Mouse (Mus musculus): Measurements from ENCODE around the gene Slc22a6. TPM values are rescaled to one million over a fixed set of nuclear protein-coding genes. Genes with fewer than 3 reads are reported as not detected.
A peak's percentile ranks its signal among the peaks of the same experiment; 100 is the strongest.

Slc22a6 gene
- polyA plus RNA-seq, 2 experiments = 0.03 TPM; not detected in 1

DNA sequence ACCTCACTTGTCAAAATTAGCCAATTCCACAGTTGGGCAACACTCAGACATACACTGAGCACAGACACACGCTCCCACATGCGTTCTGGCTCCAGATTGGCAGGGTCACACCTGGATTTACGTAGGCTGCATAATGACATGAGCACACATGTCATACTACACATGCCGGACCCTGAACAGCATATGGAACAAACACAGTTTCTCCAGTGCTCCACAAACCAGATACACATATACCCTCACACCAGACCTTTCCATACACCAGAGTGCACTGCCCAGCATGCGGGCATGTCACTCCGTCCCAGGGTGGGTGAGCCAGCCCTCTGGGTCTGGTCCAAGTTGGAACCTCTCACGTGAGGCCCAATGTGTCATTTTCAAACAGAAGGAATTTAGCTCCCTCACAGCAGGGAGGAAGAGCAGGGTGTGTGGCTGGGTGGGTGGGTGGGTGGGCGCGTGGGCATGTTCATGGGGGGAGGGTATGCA lies 45.6 kb downstream of the Slc22a6 start, which contains the start of gene Chrm1:
TSS of gene Chrm1 (plus strand) at position 430 of the 480 bp plus-strand sequence.
- TF ChIP-seq POLR2A (IDR thresholded peaks at IDR 0.05; ENCODE audit: borderline replicate concordance, extremely low read depth, insufficient read depth, insufficient read length) = no peak
- H3K4me3 ChIP-seq (replicated peaks; ENCODE audit: low read length) = peak within 1 kb of the TSS; percentile 46
- 67% methylated on average over 9 of the region's 9 CpGs for WGBS
- H3K9me3 ChIP-seq (ENCODE audit: control insufficient read depth, low read length) = no peaks in the 10 kb centered on the region
- no peaks in the 10 kb centered on the region for H3K36me3 ChIP-seq (ENCODE audit: control insufficient read depth, insufficient read depth, low read length)
- peak within 1 kb of the TSS; percentile 87 for H3K4me2 ChIP-seq (replicated peaks; ENCODE audit: low read depth, low read length, severe bottlenecking)
- H3K4me1 ChIP-seq (ENCODE audit: control insufficient read depth, insufficient read depth, low read length) = 0 out of 2 replicates have a peak, but pooled peaks cover 8% of the 10 kb centered on the region
- no peak for DNase-seq (ENCODE audit: low spot score)
- no peaks in the 10 kb centered on the region; the same call in 1 of the 2 replicates for H3K27me3 ChIP-seq (ENCODE audit: control insufficient read depth, insufficient read depth, low read length)
- no peak within 1 kb of the TSS for H3K27ac ChIP-seq (replicated peaks; ENCODE audit: low read depth, low read length)
- ATAC-seq (ENCODE audit: low FRiP score, low read depth) = no peak
- H3K9ac ChIP-seq (ENCODE audit: low read depth, low read length, severe bottlenecking) = 0 out of 2 replicates have a peak within 1 kb of the TSS, but pooled peaks have one; percentile 57

DNA sequence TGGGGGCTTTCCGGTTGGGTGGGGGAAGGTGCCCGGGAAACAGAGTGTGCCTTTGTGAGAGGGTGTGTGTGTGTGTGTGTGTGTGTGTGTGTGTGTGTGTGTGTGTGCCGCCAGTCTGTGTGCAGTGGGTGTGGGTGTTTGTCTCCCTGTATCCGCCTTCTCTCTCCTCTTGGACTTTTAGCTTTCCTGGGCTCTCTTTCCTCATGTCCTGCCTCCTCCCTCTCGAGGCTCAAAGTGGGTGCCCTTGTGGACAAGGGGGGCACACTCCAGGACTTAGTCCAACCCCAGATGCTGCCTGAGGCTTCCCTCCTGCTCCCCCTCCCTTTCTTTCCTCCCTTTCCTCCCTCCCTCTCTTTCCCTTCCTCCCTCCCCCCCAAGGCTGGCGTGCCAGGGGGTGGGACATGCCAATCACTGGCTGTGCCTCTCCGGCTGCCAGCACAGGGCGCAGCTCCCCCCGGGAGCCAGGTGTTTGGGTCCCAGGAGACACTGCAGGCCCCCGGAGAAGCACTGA lies 46.1 kb downstream of the Slc22a6 start:
- Histone ChIP-seq H3K27ac (replicated peaks; ENCODE audit: low read depth, low read length) (no peak overlapping the region), H3K4me3 (replicated peaks; ENCODE audit: low read length) (peak overlapping the region; percentile 17), H3K36me3 (ENCODE audit: control insufficient read depth, insufficient read depth, low read length) (no peaks in the 10 kb centered on the region), H3K9ac (ENCODE audit: low read depth, low read length, severe bottlenecking) (no peak overlapping the region), H3K4me1 (ENCODE audit: control insufficient read depth, insufficient read depth, low read length) (0 out of 2 replicates have a peak, but pooled peaks cover 8% of the 10 kb centered on the region), H3K9me3 (ENCODE audit: control insufficient read depth, low read length) (no peaks in the 10 kb centered on the region), H3K27me3 (ENCODE audit: control insufficient read depth, insufficient read depth, low read length) (no peaks in the 10 kb centered on the region; the same call in 1 of the 2 replicates), H3K4me2 (replicated peaks; ENCODE audit: low read depth, low read length, severe bottlenecking) (peak overlapping the region; percentile 16)
- TF ChIP-seq POLR2A (IDR thresholded peaks at IDR 0.05; ENCODE audit: borderline replicate concordance, extremely low read depth, insufficient read depth, insufficient read length) = no peak
- DNase-seq (ENCODE audit: low spot score) = no peak
- 31% methylated on average over 9 of the region's 10 CpGs for WGBS
- ATAC-seq (ENCODE audit: low FRiP score, low read depth) = no peak

DNA sequence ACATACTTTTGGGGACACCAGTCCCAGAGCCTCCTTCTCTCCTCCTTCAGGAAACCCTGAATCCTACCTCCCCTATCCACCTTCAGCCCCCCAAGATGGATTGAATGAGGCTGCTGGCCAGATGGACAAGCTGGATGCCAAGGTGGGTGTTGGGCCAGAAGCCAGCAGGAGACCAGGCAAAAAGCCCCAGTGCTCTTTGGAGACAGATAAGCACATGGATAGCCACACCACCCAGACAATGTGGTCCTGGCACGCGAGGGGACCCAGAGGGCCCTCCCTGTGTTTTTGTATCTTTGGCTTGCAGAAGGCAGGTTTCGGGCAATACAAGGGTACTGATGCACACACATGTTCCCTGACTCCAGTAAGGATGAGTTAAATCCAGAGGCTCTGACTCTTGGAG lies 47.0 kb downstream of the Slc22a6 start:
- no peak for TF ChIP-seq POLR2A (IDR thresholded peaks at IDR 0.05; ENCODE audit: borderline replicate concordance, extremely low read depth, insufficient read depth, insufficient read length)
- Histone ChIP-seq H3K4me2 (replicated peaks; ENCODE audit: low read depth, low read length, severe bottlenecking) (peak overlapping the region; percentile 16), H3K4me3 (replicated peaks; ENCODE audit: low read length) (peak overlapping the region; percentile 17; the same call in 1 of the 2 replicates), H3K4me1 (ENCODE audit: control insufficient read depth, insufficient read depth, low read length) (0 out of 2 replicates have a peak, but pooled peaks cover 8% of the 10 kb centered on the region), H3K9ac (ENCODE audit: low read depth, low read length, severe bottlenecking) (no peak overlapping the region), H3K9me3 (ENCODE audit: control insufficient read depth, low read length) (no peaks in the 10 kb centered on the region), H3K36me3 (ENCODE audit: control insufficient read depth, insufficient read depth, low read length) (no peaks in the 10 kb centered on the region), H3K27ac (replicated peaks; ENCODE audit: low read depth, low read length) (no peak overlapping the region), H3K27me3 (ENCODE audit: control insufficient read depth, insufficient read depth, low read length) (no peaks in the 10 kb centered on the region; the same call in 1 of the 2 replicates)
- no peak for ATAC-seq (ENCODE audit: low FRiP score, low read depth)
- no peak for DNase-seq (ENCODE audit: low spot score)
- 93% methylated on average over 3 of the region's 3 CpGs for WGBS

DNA sequence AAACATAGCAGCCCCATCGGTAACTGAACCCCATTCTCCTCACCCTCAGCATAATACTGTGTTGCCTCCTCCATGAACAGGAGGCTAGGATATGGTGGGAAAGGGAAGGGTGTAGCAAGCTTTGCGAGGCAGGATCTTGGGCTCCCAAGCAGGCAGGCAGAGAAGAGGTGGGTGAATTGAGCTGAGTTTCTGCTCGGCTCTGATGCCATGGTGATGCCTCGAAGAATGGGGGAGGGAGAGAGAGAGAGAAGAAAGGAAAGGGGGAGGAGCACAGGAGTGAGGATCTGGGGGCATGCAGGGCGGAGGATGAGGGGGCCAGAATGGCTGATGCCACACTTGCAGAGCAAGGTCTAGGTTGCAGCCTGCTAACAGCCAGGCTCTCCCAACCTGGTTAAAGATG lies 47.9 kb downstream of the Slc22a6 start:
- H3K4me3 ChIP-seq (replicated peaks; ENCODE audit: low read length) = no peak overlapping the region
- no peaks in the 10 kb centered on the region for H3K36me3 ChIP-seq (ENCODE audit: control insufficient read depth, insufficient read depth, low read length)
- no peak overlapping the region for H3K27ac ChIP-seq (replicated peaks; ENCODE audit: low read depth, low read length)
- 72% methylated on average over 5 of the region's 5 CpGs for WGBS
- H3K9me3 ChIP-seq (ENCODE audit: control insufficient read depth, low read length) = no peaks in the 10 kb centered on the region
- TF ChIP-seq POLR2A (IDR thresholded peaks at IDR 0.05; ENCODE audit: borderline replicate concordance, extremely low read depth, insufficient read depth, insufficient read length) = no peak
- ATAC-seq (ENCODE audit: low FRiP score, low read depth) (no peak), DNase-seq (ENCODE audit: low spot score) (no peak)
- H3K4me1 ChIP-seq (ENCODE audit: control insufficient read depth, insufficient read depth, low read length) = 0 out of 2 replicates have a peak, but pooled peaks cover 8% of the 10 kb centered on the region
- H3K27me3 ChIP-seq (ENCODE audit: control insufficient read depth, insufficient read depth, low read length) = no peaks in the 10 kb centered on the region; the same call in 1 of the 2 replicates
- no peak overlapping the region for H3K4me2 ChIP-seq (replicated peaks; ENCODE audit: low read depth, low read length, severe bottlenecking)
- no peak overlapping the region for H3K9ac ChIP-seq (ENCODE audit: low read depth, low read length, severe bottlenecking)

DNA sequence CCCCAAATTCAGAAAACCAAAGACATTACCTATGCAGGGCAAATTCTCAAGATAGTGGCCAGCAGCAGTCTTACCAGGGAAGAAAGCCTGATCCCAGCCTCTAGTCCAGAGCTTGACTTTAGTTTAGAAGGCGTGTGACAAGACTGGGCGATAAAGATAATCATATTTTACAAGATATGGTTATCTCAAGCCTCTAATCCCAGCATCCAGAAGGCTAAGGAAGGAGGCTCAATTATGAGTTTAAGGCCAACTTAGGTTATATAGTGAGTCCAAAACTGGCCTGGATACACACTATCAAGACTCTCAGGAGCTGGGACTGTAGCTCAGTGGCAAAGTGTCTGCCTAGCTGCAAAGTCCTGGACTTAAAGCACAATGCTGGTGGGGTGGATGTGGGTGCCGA lies 55.0 kb downstream of the Slc22a6 start:
- H3K27me3 ChIP-seq (ENCODE audit: control insufficient read depth, insufficient read depth, low read length) = no peaks in the 10 kb centered on the region
- H3K9me3 ChIP-seq (ENCODE audit: control insufficient read depth, low read length) = no peaks in the 10 kb centered on the region
- no peaks in the 10 kb centered on the region for H3K36me3 ChIP-seq (ENCODE audit: control insufficient read depth, insufficient read depth, low read length)
- H3K4me3 ChIP-seq (replicated peaks; ENCODE audit: low read length) = no peak overlapping the region
- no peak for DNase-seq (ENCODE audit: low spot score)
- WGBS = 91% methylated on average over 3 of the region's 3 CpGs
- H3K9ac ChIP-seq (ENCODE audit: low read depth, low read length, severe bottlenecking) = no peak overlapping the region
- no peak for ATAC-seq (ENCODE audit: low FRiP score, low read depth)
- no peak overlapping the region for H3K27ac ChIP-seq (replicated peaks; ENCODE audit: low read depth, low read length)
- TF ChIP-seq POLR2A (IDR thresholded peaks at IDR 0.05; ENCODE audit: borderline replicate concordance, extremely low read depth, insufficient read depth, insufficient read length) = no peak
- H3K4me1 ChIP-seq (ENCODE audit: control insufficient read depth, insufficient read depth, low read length) = no peaks in the 10 kb centered on the region
- H3K4me2 ChIP-seq (replicated peaks; ENCODE audit: low read depth, low read length, severe bottlenecking) = no peak overlapping the region

Data from limb, embryonic 14.5 days (tissue).